ENCODE assay signal across 24 mouse cellular contexts in the genomic region with DNA sequence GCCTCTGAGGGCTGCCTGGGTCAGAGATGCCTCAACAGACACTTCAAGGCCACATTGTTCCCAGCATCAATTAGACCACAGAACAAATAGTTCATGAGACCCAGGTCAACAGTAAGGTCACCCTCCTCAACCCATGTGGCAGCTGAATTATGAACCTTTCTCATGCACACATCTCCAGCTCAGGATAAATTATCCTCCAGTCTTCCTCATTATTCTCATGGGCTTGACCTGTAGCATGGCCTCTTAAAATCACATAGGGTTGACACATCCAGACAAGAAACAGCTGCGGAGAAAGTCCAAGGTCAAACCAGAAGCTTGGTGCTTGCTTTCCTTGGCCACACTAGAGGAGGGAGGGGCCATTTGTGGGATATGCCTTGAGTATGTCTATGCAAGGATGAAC.
DNase-seq lines count a peak whose midpoint lies in the region; ATAC-seq lines count a peak whose summit lies in the region.
"Had no signal": no experiment of that assay in that cellular context is flagged by ENCODE, and none has a peak within 500 bp of the region (broad histone marks: within the 10 kb centered on the region; RNA-seq: fewer than 3 reads in every experiment).

No protein-coding gene starts in this region.

- no peak overlapping the region for H3K9ac ChIP-seq in kidney, embryonic 15.5 days
- H3K9ac ChIP-seq: embryonic facial prominence, embryonic 12.5 days; heart, embryonic 13.5 days; hindbrain, embryonic 12.5 days; liver, embryonic 15.5 days; lung, embryonic 15.5 days; midbrain, embryonic 15.5 days; neural tube, embryonic 13.5 days; stomach, embryonic 15.5 days had no signal

- H3K27me3 ChIP-seq in kidney, embryonic 15.5 days, result no peaks in the 10 kb centered on the region
- H3K27me3 ChIP-seq: embryonic facial prominence, embryonic 12.5 days; heart, embryonic 13.5 days; hindbrain, embryonic 12.5 days; liver, embryonic 15.5 days; lung, embryonic 15.5 days; midbrain, embryonic 15.5 days; neural tube, embryonic 13.5 days; stomach, embryonic 15.5 days had no signal

- no peak overlapping the region for H3K27ac ChIP-seq in kidney, embryonic 15.5 days
- H3K27ac ChIP-seq: embryonic facial prominence, embryonic 12.5 days; heart, adult 2 months; heart, embryonic 13.5 days; hindbrain, embryonic 12.5 days; limb, embryonic 10.5 days; liver, embryonic 15.5 days; lung, embryonic 15.5 days; midbrain, embryonic 15.5 days; neural tube, embryonic 13.5 days; stomach, embryonic 15.5 days had no signal

- H3K36me3 ChIP-seq in kidney, embryonic 15.5 days, result no peaks in the 10 kb centered on the region
- H3K36me3 ChIP-seq: embryonic facial prominence, embryonic 12.5 days; heart, embryonic 13.5 days; hindbrain, embryonic 12.5 days; limb, embryonic 10.5 days; liver, embryonic 15.5 days; lung, embryonic 15.5 days; midbrain, embryonic 15.5 days; neural tube, embryonic 13.5 days; stomach, embryonic 15.5 days had no signal

- WGBS in kidney, embryonic 15.5 days, result 38% methylated on average over 1 of the region's 1 CpGs

- peak; percentile 10 to 20 for DNase-seq in adrenal gland, adult (ENCODE audit: inconsistent age in 2 of 2, low spot score in 1 of 2)
- no peak for DNase-seq in adrenal gland, postnatal 14 days
- DNase-seq in kidney, adult 11 months, result peak; percentile 61
- peak; percentile 52 to 68 for DNase-seq in kidney, postnatal 36 days
- no peak for DNase-seq in right cerebral cortex, adult 18-20 months
- DNase-seq in frontal cortex, postnatal 36 days (ENCODE audit: low spot score in 2 of 2), result no peak
- DNase-seq: cerebellum, adult 9-10 months; heart, adult 2 months; heart, postnatal 14 days; liver; lung, postnatal 4 days; thymus, postnatal 36 days had no signal

- no peak overlapping the region for H3K4me3 ChIP-seq in kidney, embryonic 15.5 days (replicated peaks)
- H3K4me3 ChIP-seq: embryonic facial prominence, embryonic 12.5 days; heart, adult 2 months; heart, embryonic 13.5 days; hindbrain, embryonic 12.5 days; limb, embryonic 10.5 days; liver, embryonic 15.5 days; lung, embryonic 15.5 days; midbrain, embryonic 15.5 days; neural tube, embryonic 13.5 days; stomach, embryonic 15.5 days had no signal

- no peaks in the 10 kb centered on the region for H3K9me3 ChIP-seq in kidney, embryonic 15.5 days (replicated peaks)
- H3K9me3 ChIP-seq: embryonic facial prominence, embryonic 12.5 days; heart, embryonic 13.5 days; hindbrain, embryonic 12.5 days; limb, embryonic 10.5 days; liver, embryonic 15.5 days; lung, embryonic 15.5 days; midbrain, embryonic 15.5 days; neural tube, embryonic 13.5 days; stomach, embryonic 15.5 days had no signal

- ATAC-seq in kidney, embryonic 15.5 days (replicated peaks; ENCODE audit: low FRiP score), result peak; percentile 82
- ATAC-seq: activated CD4-positive, CD25-positive, alpha-beta regulatory T cell, adult 4 months; intestine, postnatal 0 days; midbrain, embryonic 15.5 days had no signal

- H3K4me2 ChIP-seq in kidney, embryonic 15.5 days, result no peak overlapping the region
- H3K4me2 ChIP-seq: embryonic facial prominence, embryonic 12.5 days; heart, embryonic 13.5 days; hindbrain, embryonic 12.5 days; liver, embryonic 15.5 days; lung, embryonic 15.5 days; midbrain, embryonic 15.5 days; neural tube, embryonic 13.5 days; stomach, embryonic 15.5 days had no signal

- peaks cover 12% of the 10 kb centered on the region for H3K4me1 ChIP-seq in kidney, embryonic 15.5 days
- H3K4me1 ChIP-seq: liver, embryonic 15.5 days; midbrain, embryonic 15.5 days had no signal

Comparison
In these comparisons a context has a peak if more than half of its experiments do, and no peak if none do; other contexts are left out.
1. DNase-seq: peak in adrenal gland, adult (2 of 2), kidney, adult 11 months (single experiment) and kidney, postnatal 36 days (2 of 2); none in adrenal gland, postnatal 14 days (single experiment), right cerebral cortex, adult 18-20 months (single experiment) and frontal cortex, postnatal 36 days (0 of 2).